Mouse (Mus musculus): ENCODE results near the gene Mrps23.

Mrps23 gene

DNA sequence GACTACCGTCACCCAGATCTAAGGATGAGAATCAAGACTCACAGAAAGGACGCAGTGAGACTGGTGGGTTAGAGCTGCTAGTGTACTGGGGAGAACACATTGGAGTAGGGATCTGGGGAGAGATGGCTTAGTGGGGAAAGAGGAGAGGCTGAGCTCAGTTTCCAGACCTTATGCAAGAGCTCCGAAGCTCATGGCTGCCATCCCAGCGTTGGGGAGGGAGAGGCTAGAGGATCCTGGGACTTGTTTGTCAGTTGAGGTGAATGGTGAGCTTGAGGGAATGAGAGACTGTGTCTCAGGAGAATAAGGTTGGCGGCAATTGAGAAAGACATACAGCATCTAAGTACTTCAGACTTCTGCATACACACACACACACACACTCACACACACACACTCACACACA is 44.4 kb downstream of the Mrps23 start:
- in situ Hi-C loops (cut with MboI, MseI), result no loop called here

- in situ Hi-C loops (cut with MboI, MseI), result no loop called here
Observed at GRCm38 (mm10) chr11:88250568-88250967, 46.4 kb downstream of the Mrps23 start.

- in situ Hi-C loops (cut with MboI, MseI), result no loop called here
Observed at GRCm38 (mm10) chr11:88251295-88251694, 47.1 kb downstream of the Mrps23 start.

DNA sequence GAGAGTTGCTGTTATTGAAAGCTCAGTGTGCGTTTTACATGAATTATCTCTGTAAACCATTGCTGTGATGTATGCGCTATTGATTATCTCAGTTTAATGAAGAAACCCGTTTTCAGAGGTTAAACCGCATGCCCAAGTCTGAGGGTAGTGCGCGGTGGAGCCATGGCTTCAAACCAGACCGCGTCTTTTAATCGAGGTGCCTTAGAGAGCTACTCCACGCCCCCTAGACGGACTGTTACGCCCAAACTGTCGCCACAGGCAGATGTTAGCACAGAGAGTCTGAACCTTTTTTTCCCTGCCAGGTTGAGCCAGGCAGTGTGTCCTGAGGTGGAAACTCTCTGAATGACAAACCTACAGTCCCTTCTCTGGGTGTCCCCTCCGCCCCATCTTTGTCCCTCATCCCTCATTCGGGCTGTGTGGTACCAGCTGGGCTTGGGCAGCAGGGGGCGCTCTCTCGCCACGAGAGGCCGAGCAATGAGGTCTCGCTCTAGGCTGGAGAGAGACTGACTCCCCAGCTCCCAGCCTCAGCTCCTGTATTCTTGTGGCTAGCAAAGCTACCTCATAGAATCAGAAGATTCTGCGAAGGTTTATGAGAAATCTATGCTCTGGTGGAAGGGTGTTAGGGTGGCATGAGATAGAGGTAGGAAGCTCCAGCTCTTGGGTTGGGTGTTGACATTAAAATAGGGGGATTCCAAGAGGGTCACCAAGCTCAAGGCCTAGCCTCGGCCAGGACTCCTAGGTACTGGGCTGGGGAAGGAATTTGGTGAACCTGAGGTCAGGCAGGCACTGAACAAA is 48.0 kb downstream of the Mrps23 start:
- in situ Hi-C loops (cut with MboI, MseI), result no loop called here

GRCm38 (mm10) chr11:88252767-88253513 is 48.8 kb downstream of the Mrps23 start:
- in situ Hi-C loops (cut with MboI, MseI), result no loop called here

- in situ Hi-C loops (cut with MboI, MseI), result no loop called here
Observed at GRCm38 (mm10) chr11:88253514-88254167, 49.5 kb downstream of the Mrps23 start.

DNA sequence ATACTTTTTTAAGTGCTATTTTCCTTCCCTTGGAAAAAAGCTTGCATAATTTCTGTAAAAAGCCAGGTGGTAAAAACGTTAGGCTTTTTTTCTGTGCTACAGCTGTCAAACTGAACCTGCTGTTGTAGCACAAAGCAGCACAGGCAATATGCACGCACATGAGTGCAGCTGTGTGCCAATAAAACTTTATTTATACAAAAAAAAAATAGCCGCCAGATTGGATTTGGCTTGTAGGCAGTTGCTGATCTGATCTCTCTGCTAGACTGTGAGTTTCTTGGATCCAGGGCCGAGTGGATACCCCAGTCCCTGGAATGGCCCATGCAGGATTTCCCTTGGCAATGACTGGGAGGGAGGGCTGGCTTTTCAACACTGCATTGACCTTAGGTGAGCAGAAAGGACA is 53.5 kb downstream of the Mrps23 start:
- in situ Hi-C loops (cut with MboI, MseI), result no loop called here

GRCm38 (mm10) chr11:88258212-88258611 is 54.0 kb downstream of the Mrps23 start:
- in situ Hi-C loops (cut with MboI, MseI), result no loop called here

DNA sequence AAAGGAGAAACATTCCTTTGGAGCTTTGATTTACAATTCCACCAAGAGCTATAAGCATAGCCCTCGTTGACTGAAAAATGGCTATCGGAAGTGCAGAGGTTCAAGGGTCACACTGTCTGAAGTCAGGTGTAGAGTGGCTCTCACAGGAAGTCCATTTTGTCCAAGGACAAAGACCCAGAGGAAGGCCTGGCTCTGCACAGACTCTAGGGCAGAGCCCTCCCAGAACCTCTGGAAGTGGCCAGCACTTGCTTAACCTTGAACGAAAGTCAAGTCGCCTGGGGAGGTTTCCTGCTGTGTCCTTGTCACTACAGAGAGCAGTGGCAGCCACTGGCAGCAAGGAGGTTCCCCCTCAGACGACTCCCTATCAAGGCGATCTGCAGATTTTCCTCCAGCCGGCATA is 56.3 kb downstream of the Mrps23 start:
- in situ Hi-C loops (cut with MboI, MseI), result no loop called here
